Mouse (Mus musculus): ENCODE data around the gene Tubg1. TPM values are rescaled to one million over a fixed set of nuclear protein-coding genes. Genes with fewer than 3 reads are reported as not detected.
"Not testable (repeated sequence)": the region's sequence is repeated elsewhere in the genome, so short reads cannot be mapped to it uniquely, and the experiment has no call there.

Gene Tubg1
- polyA plus RNA-seq, 1 experiment = 4.3 TPM

GRCm38 (mm10) chr11:101140164-101140819 lies 20.6 kb downstream of the Tubg1 start:
- no peak for DNase-seq (ENCODE audit: low spot score)

- no peak for DNase-seq (ENCODE audit: low spot score)
Measured at GRCm38 (mm10) chr11:101141088-101141487, 21.4 kb downstream of the Tubg1 start.

GRCm38 (mm10) chr11:101142215-101142967 lies 22.7 kb downstream of the Tubg1 start:
- DNase-seq (ENCODE audit: low spot score) = no peak

- no peak for DNase-seq (ENCODE audit: low spot score)
Measured at GRCm38 (mm10) chr11:101143338-101144225, 23.8 kb downstream of the Tubg1 start.

- DNase-seq (ENCODE audit: low spot score) = no peak
Measured at GRCm38 (mm10) chr11:101146377-101146776, 26.6 kb downstream of the Tubg1 start.

GRCm38 (mm10) chr11:101148751-101149150 lies 29.0 kb downstream of the Tubg1 start:
- no peak for DNase-seq (ENCODE audit: low spot score)

- no peak for DNase-seq (ENCODE audit: low spot score)
Measured at GRCm38 (mm10) chr11:101149178-101150105, 29.7 kb downstream of the Tubg1 start.

GRCm38 (mm10) chr11:101151063-101151462 lies 31.3 kb downstream of the Tubg1 start:
- DNase-seq (ENCODE audit: low spot score) = no peak

- no peak for DNase-seq (ENCODE audit: low spot score)
Measured at GRCm38 (mm10) chr11:101152825-101153224, 33.1 kb downstream of the Tubg1 start.

GRCm38 (mm10) chr11:101154648-101155047 lies 34.9 kb downstream of the Tubg1 start:
- DNase-seq (ENCODE audit: low spot score) = no peak

- no peak for DNase-seq (ENCODE audit: low spot score)
Measured at GRCm38 (mm10) chr11:101155151-101155550, 35.4 kb downstream of the Tubg1 start.

GRCm38 (mm10) chr11:101155728-101156371 lies 36.1 kb downstream of the Tubg1 start, which contains the start of gene Tubg2:
Tubg2 (plus strand) TSS chr11:101155907.
- DNase-seq (ENCODE audit: low spot score) = no peak

GRCm38 (mm10) chr11:101160151-101160550 lies 40.4 kb downstream of the Tubg1 start:
- DNase-seq (ENCODE audit: low spot score) = not testable (repeated sequence)

GRCm38 (mm10) chr11:101160981-101161505 lies 41.3 kb downstream of the Tubg1 start:
- DNase-seq (ENCODE audit: low spot score) = not testable (repeated sequence)

GRCm38 (mm10) chr11:101161551-101161950 lies 41.8 kb downstream of the Tubg1 start:
- DNase-seq (ENCODE audit: low spot score) = no peak

- no peak for DNase-seq (ENCODE audit: low spot score)
Measured at GRCm38 (mm10) chr11:101162301-101162700, 42.6 kb downstream of the Tubg1 start.

GRCm38 (mm10) chr11:101162772-101163171 lies 43.0 kb downstream of the Tubg1 start:
- DNase-seq (ENCODE audit: low spot score) = no peak

- no peak for DNase-seq (ENCODE audit: low spot score)
Measured at GRCm38 (mm10) chr11:101163476-101164350, 44.0 kb downstream of the Tubg1 start.

- DNase-seq (ENCODE audit: low spot score) = no peak
Measured at GRCm38 (mm10) chr11:101164351-101164665, 44.6 kb downstream of the Tubg1 start.
